Mouse (Mus musculus) G1E (cell line): ENCODE measurements around the gene Parn.

Experiments
- CTCF ChIP-seq: IDR thresholded peaks from 2 replicates; pipeline ENCODE4 v1.5.1; 2012; ENCODE audit warnings: low read depth, low read length, inconsistent platforms, mixed read lengths
- GATA2 ChIP-seq: IDR thresholded peaks from 2 replicates; pipeline ENCODE4 v1.6.1; 2012; ENCODE audit warnings: low read depth, low read length, inconsistent platforms, borderline replicate concordance
- POLR2AphosphoS5 ChIP-seq: IDR thresholded peaks from 2 replicates; pipeline ENCODE4 v1.6.1; 2012; ENCODE audit warnings: low read depth, low read length, inconsistent platforms; ENCODE audit not compliant: insufficient replicate concordance

- TF ChIP-seq CTCF (no peak), GATA2 (no peak), POLR2AphosphoS5 (no peak)
Observed at GRCm38 (mm10) chr16:13556446-13556845, 111.5 kb downstream of the Parn start.
